Mouse (Mus musculus): ENCODE results near the gene Urm1. TPM values are rescaled to one million over a fixed set of nuclear protein-coding genes. Genes with fewer than 3 reads are reported as not detected.

Gene Urm1
- 21.8 TPM for polyA plus RNA-seq (2015; fragmentation: Illumina TruSeq; extraction: RNeasy Lipid Tissue Mini Kit (QIAGEN cat#74804); ENCODE audit: insufficient read depth, low replicate concordance)

GRCm38 (mm10) chr2:29820025-29820817 lies at the start of gene Urm1:
TSS of gene Urm1 (plus strand) at chr2:29820075.

GRCm38 (mm10) chr2:29787104-29787917 lies 32.6 kb upstream of the Urm1 start, which contains the start of gene Coq4:
TSS of gene Coq4 (plus strand) at chr2:29787493.

GRCm38 (mm10) chr2:29787937-29788681 lies 31.8 kb upstream of the Urm1 start, which contains the start of gene Trub2:
TSS of gene Trub2 (minus strand) at chr2:29788502.

GRCm38 (mm10) chr2:29802075-29802826 lies 17.6 kb upstream of the Urm1 start, which contains the start of gene Slc27a4:
TSS of gene Slc27a4 (plus strand) at chr2:29802634.

DNA sequence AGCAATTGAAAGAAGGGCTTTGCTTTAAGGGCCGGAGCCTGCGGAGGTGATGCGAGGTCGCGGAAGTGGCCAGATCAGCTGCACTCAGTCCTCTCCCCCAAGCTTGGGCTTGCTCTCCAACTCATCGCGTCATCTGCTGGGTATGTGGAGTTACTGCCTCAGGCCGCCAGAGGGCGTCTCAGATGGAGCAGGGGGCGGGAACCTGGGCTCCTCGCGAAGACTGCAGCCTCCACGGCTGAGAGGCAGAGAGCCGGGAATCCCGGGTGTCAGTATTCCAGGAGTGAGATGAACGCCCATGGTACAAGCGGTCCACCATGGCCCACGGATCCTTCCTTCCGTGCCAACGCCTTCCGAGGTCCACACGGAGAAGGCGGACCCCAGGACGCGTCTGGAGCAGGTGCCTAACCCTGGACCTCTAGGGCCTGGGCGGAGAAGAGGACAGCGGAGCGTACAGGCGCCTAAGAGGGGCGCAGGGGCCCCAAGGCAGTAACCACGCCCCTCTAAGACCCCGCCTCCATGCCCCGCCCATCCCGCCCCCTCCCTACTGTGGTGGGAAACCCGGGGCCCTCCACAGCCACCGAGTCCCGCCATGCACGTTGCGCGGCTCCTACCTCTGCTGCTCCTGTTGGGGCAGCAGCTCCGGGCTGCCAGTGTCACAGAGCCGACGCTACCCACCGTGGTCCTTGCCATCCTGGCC lies 49.2 kb downstream of the Urm1 start, which contains the start of gene Cercam:
Gene Cercam, plus strand, starts transcription at position 216 of the 697 bp plus-strand sequence.

DNA sequence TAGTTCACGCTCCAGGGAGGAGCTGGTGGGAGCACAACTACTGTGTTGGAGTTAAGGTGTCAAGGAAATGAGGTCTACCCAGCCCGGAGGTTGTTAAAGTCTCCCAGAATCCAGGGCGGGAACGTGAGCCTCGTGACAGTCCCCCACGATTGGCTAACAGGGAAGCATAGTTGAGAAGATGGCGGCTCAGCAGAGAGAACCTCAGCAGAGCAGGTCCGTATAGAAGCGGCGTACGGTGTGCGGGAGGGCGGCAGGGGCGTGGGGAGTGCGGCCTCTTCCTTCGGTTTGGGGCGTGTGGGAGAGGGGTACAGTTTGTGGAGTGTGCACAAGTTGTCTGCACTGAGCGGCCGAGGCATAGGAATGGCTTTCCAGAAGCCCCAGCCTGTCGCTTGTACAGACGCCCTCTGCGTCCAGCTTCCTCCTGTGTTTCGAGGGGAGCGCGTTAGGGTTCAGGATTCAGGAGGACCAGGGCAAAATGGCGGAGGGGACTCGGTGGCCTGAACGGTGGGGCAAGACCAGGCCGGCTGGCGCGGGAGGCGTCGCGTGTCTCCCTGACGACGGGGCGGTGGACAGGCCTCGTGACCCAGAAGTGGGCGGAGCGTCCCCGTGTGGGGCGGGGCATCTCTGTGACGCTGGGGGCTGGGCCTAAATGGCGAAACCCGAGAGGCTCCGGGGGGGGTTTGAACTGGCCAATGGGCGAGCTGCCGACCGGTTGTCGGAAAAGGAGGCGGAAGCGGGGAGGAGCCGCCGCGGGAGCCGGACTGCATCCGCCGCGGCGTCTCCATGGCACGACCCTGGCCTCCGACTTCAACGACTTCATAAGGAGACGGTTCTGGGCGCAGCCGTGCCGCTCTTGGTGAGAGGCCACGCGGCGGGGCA lies 69.4 kb downstream of the Urm1 start, which contains the start of gene Odf2:
Gene Odf2, plus strand, starts transcription at position 156 of the 879 bp plus-strand sequence.

Other genes with a start within 250 kb of the Urm1 start
- 61.6 TPM for gene Rapgef1, start 200.4 kb upstream of the Urm1 start, polyA plus RNA-seq (2015; fragmentation: Illumina TruSeq; extraction: RNeasy Lipid Tissue Mini Kit (QIAGEN cat#74804); ENCODE audit: insufficient read depth, low replicate concordance)
- gene Gm13420, start 68.4 kb upstream of the Urm1 start, polyA plus RNA-seq (2015; fragmentation: Illumina TruSeq; extraction: RNeasy Lipid Tissue Mini Kit (QIAGEN cat#74804); ENCODE audit: insufficient read depth, low replicate concordance), result not detected
- not detected for gene Gm13547, start 60.8 kb upstream of the Urm1 start, polyA plus RNA-seq (2015; fragmentation: Illumina TruSeq; extraction: RNeasy Lipid Tissue Mini Kit (QIAGEN cat#74804); ENCODE audit: insufficient read depth, low replicate concordance)
- gene Coq4, start 32.6 kb upstream of the Urm1 start, polyA plus RNA-seq (2015; fragmentation: Illumina TruSeq; extraction: RNeasy Lipid Tissue Mini Kit (QIAGEN cat#74804); ENCODE audit: insufficient read depth, low replicate concordance), result 7.4 TPM
- gene Trub2, start 31.6 kb upstream of the Urm1 start, polyA plus RNA-seq (2015; fragmentation: Illumina TruSeq; extraction: RNeasy Lipid Tissue Mini Kit (QIAGEN cat#74804); ENCODE audit: insufficient read depth, low replicate concordance), result 15.3 TPM
- gene Slc27a4, start 17.4 kb upstream of the Urm1 start, polyA plus RNA-seq (2015; fragmentation: Illumina TruSeq; extraction: RNeasy Lipid Tissue Mini Kit (QIAGEN cat#74804); ENCODE audit: insufficient read depth, low replicate concordance), result 5.0 TPM
- 1.9 TPM for gene Cercam, start 49.1 kb downstream of the Urm1 start, polyA plus RNA-seq (2015; fragmentation: Illumina TruSeq; extraction: RNeasy Lipid Tissue Mini Kit (QIAGEN cat#74804); ENCODE audit: insufficient read depth, low replicate concordance)
- 49.3 TPM for gene Odf2, start 69.1 kb downstream of the Urm1 start, polyA plus RNA-seq (2015; fragmentation: Illumina TruSeq; extraction: RNeasy Lipid Tissue Mini Kit (QIAGEN cat#74804); ENCODE audit: insufficient read depth, low replicate concordance)
- gene Gle1, start 115.4 kb downstream of the Urm1 start, polyA plus RNA-seq (2015; fragmentation: Illumina TruSeq; extraction: RNeasy Lipid Tissue Mini Kit (QIAGEN cat#74804); ENCODE audit: insufficient read depth, low replicate concordance), result 47.2 TPM
- gene Sptan1, start 145.5 kb downstream of the Urm1 start, polyA plus RNA-seq (2015; fragmentation: Illumina TruSeq; extraction: RNeasy Lipid Tissue Mini Kit (QIAGEN cat#74804); ENCODE audit: insufficient read depth, low replicate concordance), result 111 TPM
- gene Wdr34, start 228.8 kb downstream of the Urm1 start, polyA plus RNA-seq (2015; fragmentation: Illumina TruSeq; extraction: RNeasy Lipid Tissue Mini Kit (QIAGEN cat#74804); ENCODE audit: insufficient read depth, low replicate concordance), result 0.88 TPM
- gene Set, start 237.3 kb downstream of the Urm1 start, polyA plus RNA-seq (2015; fragmentation: Illumina TruSeq; extraction: RNeasy Lipid Tissue Mini Kit (QIAGEN cat#74804); ENCODE audit: insufficient read depth, low replicate concordance), result 534 TPM

All from spleen, adult 10 weeks (tissue).